In the genomic region with DNA sequence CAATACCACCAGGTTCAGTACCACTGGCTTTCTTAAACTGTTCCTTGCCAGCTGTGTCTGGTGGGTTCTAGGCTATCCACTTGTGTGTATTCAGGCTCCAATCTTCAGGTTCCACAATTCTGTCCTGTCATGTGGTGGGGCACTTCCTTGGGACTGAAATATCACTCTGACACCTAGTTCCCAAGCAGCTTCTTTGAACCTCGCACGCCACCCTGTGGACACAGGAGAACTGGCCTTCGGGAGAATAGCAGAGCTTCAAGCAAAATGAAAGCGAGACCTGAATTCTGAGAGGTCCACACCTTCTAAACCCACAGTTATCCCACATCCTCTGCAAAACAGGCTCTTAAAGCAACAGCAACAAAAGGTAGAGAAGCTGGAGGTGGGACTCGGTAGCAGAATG, we compare ENCODE assay signal across 9 mouse cellular contexts.
DNase-seq lines count a peak whose midpoint lies in the region; ATAC-seq lines count a peak whose summit lies in the region.
"Had no signal": no experiment of that assay in that cellular context is flagged by ENCODE, and none has a peak within 500 bp of the region (broad histone marks: within the 10 kb centered on the region; RNA-seq: fewer than 3 reads in every experiment).

No protein-coding gene starts in this region.

- peak; percentile 86 for DNase-seq in kidney, adult 18-20 months
- peak; percentile 64 for DNase-seq in forelimb bud, embryonic 11.5 days (ENCODE audit: low read depth, low spot score)
- DNase-seq in left cerebral cortex, adult 9 months (ENCODE audit: low spot score in 2 of 2): peak; percentile 27 to 87
- DNase-seq in mesoderm, embryonic 11.5 days (ENCODE audit: low read depth, low spot score): peak; percentile 81
- peak; percentile 80 to 86 for DNase-seq in spleen, postnatal 36 days (ENCODE audit: low spot score in 2 of 2)

- no peak overlapping the region for H3K27ac ChIP-seq in kidney, embryonic 15.5 days
- peak overlapping the region; percentile 69 for H3K27ac ChIP-seq in brown adipose tissue, adult 24 weeks (replicated peaks; ENCODE audit: low read depth, low read length)
- H3K27ac ChIP-seq: embryonic facial prominence, embryonic 15.5 days had no signal

- H3K27me3 ChIP-seq in kidney, embryonic 15.5 days: 0 out of 2 replicates have a peak, but pooled peaks cover 3% of the 10 kb centered on the region
- H3K27me3 ChIP-seq: embryonic facial prominence, embryonic 15.5 days had no signal

- H3K4me3 ChIP-seq in kidney, embryonic 15.5 days (replicated peaks): no peak overlapping the region
- H3K4me3 ChIP-seq in brown adipose tissue, adult 24 weeks (ENCODE audit: insufficient read depth, low read depth, low read length): peak overlapping the region; percentile 1; the same call in 1 of the 2 replicates
- H3K4me3 ChIP-seq: embryonic facial prominence, embryonic 15.5 days had no signal

- 29% methylated on average over 5 of the region's 5 CpGs for WGBS in kidney, embryonic 15.5 days

- H3K9ac ChIP-seq in kidney, embryonic 15.5 days: no peak overlapping the region
- H3K9ac ChIP-seq: embryonic facial prominence, embryonic 15.5 days had no signal

- no peaks in the 10 kb centered on the region for H3K36me3 ChIP-seq in kidney, embryonic 15.5 days
- H3K36me3 ChIP-seq: embryonic facial prominence, embryonic 15.5 days had no signal

- no peak overlapping the region for H3K4me2 ChIP-seq in kidney, embryonic 15.5 days
- H3K4me2 ChIP-seq: embryonic facial prominence, embryonic 15.5 days had no signal

- H3K4me1 ChIP-seq in kidney, embryonic 15.5 days: peaks cover 22% of the 10 kb centered on the region
- peaks cover 30% of the 10 kb centered on the region for H3K4me1 ChIP-seq in brown adipose tissue, adult 24 weeks (ENCODE audit: control insufficient read depth, insufficient read depth, insufficient read length, low read length)

- no peak for ATAC-seq in kidney, embryonic 15.5 days (replicated peaks; ENCODE audit: low FRiP score)
- peak; percentile 68 to 83 for ATAC-seq in hematopoietic stem cell, adult 5-6 weeks (replicated peaks in 1 of 2; ENCODE audit: insufficient read depth in 1 of 2, low FRiP score in 2 of 2, low TSS enrichment in 1 of 2, low read depth in 1 of 2, poor library complexity in 2 of 2, severe bottlenecking in 2 of 2)

- no peaks in the 10 kb centered on the region for H3K9me3 ChIP-seq in kidney, embryonic 15.5 days (replicated peaks)
- H3K9me3 ChIP-seq: embryonic facial prominence, embryonic 15.5 days had no signal
